Mouse (Mus musculus) ES-E14 (cell line): ENCODE data around the gene Ctnna3. TPM values are rescaled to one million over a fixed set of nuclear protein-coding genes. Genes with fewer than 3 reads are reported as not detected.

Source experiments
- DNase-seq: peaks from one replicate; pipeline ENCODE4 v3.0.0-alpha.2; 2013; ENCODE audit warnings: low read depth, low spot score
- H3K27ac ChIP-seq: 2 replicates; pipeline ENCODE4 v1.5.1; 2012; ENCODE audit warnings: low read depth, mild to moderate bottlenecking, low read length, moderate library complexity, mixed read lengths; ENCODE audit not compliant: poor library complexity, insufficient read depth, severe bottlenecking
- H3K36me3 ChIP-seq: 2 replicates; pipeline ENCODE4 v1.6.1; 2012; ENCODE audit warnings: mild to moderate bottlenecking, low read length, moderate library complexity, mixed read lengths; ENCODE audit not compliant: control insufficient read depth, poor library complexity, insufficient read depth, severe bottlenecking
- H3K4me1 ChIP-seq, 2 experiments: fragments of 150-350 bp in 1 of 2; sonication (generic) in 1 of 2; 2 replicates each; pipeline ENCODE4 v1.6.1; 2012; ENCODE audit warnings: low read length in 2 of 2, mild to moderate bottlenecking in 1 of 2, mixed read lengths in 1 of 2; ENCODE audit not compliant: control insufficient read depth in 2 of 2, insufficient read depth in 2 of 2, poor library complexity in 1 of 2
- H3K4me3 ChIP-seq, 2 experiments: fragments of 150-350 bp in 1 of 2; sonication (generic) in 1 of 2; 2 replicates each; pipeline ENCODE4 v1.5.1; 2012; ENCODE audit warnings: low read length in 2 of 2, low read depth in 1 of 2, mild to moderate bottlenecking in 1 of 2, mixed read lengths in 1 of 2; ENCODE audit not compliant: insufficient read depth in 1 of 2, poor library complexity in 1 of 2, severe bottlenecking in 1 of 2
- H3K9ac ChIP-seq: 2 replicates; pipeline ENCODE4 v1.6.1; 2012; ENCODE audit warnings: low read depth, mild to moderate bottlenecking, low read length, mixed read lengths; ENCODE audit not compliant: poor library complexity, insufficient read depth, severe bottlenecking
- H3K9me3 ChIP-seq: fragments of 150-350 bp; sonication (generic); 2 replicates; pipeline ENCODE4 v1.6.1; 2012; ENCODE audit warnings: low read depth, mild to moderate bottlenecking, low read length; ENCODE audit not compliant: control insufficient read depth, insufficient read depth
- CHD2 ChIP-seq: IDR thresholded peaks from 2 replicates; pipeline ENCODE4 v1.6.1; 2014; ENCODE audit warnings: mild to moderate bottlenecking, low read depth, low read length, inconsistent platforms
- HCFC1 ChIP-seq: IDR thresholded peaks from 2 replicates; pipeline ENCODE4 v1.6.1; 2012; ENCODE audit warnings: low read length, inconsistent platforms, borderline replicate concordance; ENCODE audit not compliant: insufficient read depth
- MAFK ChIP-seq: IDR thresholded peaks from 2 replicates; pipeline ENCODE4 v1.6.1; 2014; ENCODE audit warnings: mild to moderate bottlenecking, low read depth, low read length, inconsistent platforms; ENCODE audit not compliant: insufficient read depth
- ZC3H11A ChIP-seq: IDR thresholded peaks from 2 replicates; pipeline ENCODE4 v1.6.1; 2012; ENCODE audit warnings: low read depth, mild to moderate bottlenecking, inconsistent platforms, low read length, borderline replicate concordance
- ZNF384 ChIP-seq: IDR thresholded peaks from 2 replicates; pipeline ENCODE4 v1.6.1; 2012; ENCODE audit warnings: low read depth, low read length, inconsistent platforms
- in situ Hi-C, 2 experiments: fragments of 600-800 bp; cut with MboI; formaldehyde crosslinking; loops; one replicate each; pipeline ENCODE4 v1.15.1; 2025; ENCODE audit warnings: low sequenced_read_pairs in 2 of 2, inconsistent platforms in 1 of 2; ENCODE audit not compliant: unreplicated experiment in 2 of 2
- total RNA-seq: library from RNA; depleted of rRNA; stranded (reverse); fragments of 300-350 nt; gene quantifications from 2 replicates; pipeline ENCODE4 v1.2.3, GENCODE M21; 2012

Gene Ctnna3
- total RNA-seq, 1 experiment: not detected

DNA sequence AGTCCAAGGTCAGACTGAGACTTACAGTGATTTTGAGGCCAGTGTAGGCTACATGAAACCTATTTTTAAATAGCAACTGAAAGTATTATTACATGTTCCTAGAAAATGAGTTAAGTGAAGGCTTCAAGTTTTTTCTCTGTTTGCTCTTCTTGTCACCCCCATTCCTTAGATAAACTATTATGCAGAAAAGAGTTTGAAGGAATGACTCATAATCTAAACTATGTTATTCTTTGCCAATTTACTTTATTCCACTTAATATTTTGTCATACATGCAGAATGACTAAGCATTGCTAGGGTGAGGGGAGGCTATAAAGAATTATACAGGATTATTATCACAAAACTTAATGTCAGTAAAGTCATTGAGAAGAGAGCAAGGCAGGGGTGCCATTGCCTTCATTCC is 479.0 kb downstream of the Ctnna3 start:
- TF ChIP-seq CHD2 (no peak), MAFK (no peak), ZC3H11A (no peak), HCFC1 (no peak), ZNF384 (no peak)

DNA sequence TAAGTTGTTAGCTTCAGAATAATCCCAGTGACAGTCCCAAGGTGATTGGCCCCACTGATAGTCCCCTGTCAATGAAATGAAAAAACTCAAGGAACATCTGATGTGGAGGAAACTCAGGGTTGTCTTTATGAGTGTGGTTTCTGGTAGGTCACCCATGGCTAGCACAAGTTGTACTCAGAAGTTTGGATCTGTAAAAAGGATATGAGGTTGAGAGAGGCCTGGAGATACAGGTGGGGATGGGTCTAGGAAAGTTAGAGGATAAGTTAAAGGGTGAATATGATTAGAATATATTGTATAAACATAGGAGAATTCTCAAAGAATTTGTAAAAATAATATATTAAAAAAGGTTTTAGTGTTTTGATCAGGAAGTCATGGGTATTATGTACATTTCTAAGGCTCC is 497.4 kb downstream of the Ctnna3 start, which contains the start of gene Gm10118:
TSS of gene Gm10118 (minus strand) at position 101 of the 400 bp plus-strand sequence.
- no peak within 1 kb of the TSS for H3K4me3 ChIP-seq
- TF ChIP-seq ZC3H11A (no peak), CHD2 (no peak), MAFK (no peak)
- no peak within 1 kb of the TSS for H3K9ac ChIP-seq
- DNase-seq: no peak
- H3K36me3 ChIP-seq: no peaks in the 10 kb centered on the region
- no peaks in the 10 kb centered on the region for H3K4me1 ChIP-seq
- H3K9me3 ChIP-seq: no peaks in the 10 kb centered on the region
- H3K27ac ChIP-seq: no peak within 1 kb of the TSS
- in situ Hi-C loops: no loop called here

More for the DNA sequence above, 479.0 kb downstream of the Ctnna3 start:
- Histone ChIP-seq H3K4me1 (no peaks in the 10 kb centered on the region), H3K27ac (no peak overlapping the region), H3K36me3 (no peaks in the 10 kb centered on the region), H3K9ac (no peak overlapping the region), H3K9me3 (no peaks in the 10 kb centered on the region), H3K4me3 (no peak overlapping the region)
- DNase-seq: no peak
- in situ Hi-C loops: no loop called here

DNA sequence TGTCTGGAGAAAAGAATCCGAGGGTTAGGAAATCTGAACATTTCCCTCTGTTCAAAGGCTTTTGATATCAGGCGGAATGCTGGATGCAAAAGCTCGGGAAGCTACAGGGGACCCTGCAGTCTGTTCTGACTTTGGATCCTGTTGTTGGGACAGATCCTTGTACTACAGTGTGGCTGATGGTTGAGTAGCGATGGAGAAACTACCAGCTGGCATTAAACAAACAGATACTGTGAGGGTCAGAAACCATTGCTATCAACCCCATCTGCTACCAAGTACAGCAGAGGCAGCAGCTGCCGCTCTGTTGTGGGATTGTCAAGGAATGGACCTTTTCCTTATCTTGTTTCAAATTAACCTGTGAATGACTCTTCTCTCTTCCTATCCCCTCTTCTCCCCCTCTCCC is 504.0 kb downstream of the Ctnna3 start:
- TF ChIP-seq ZC3H11A (no peak), CHD2 (no peak), ZNF384 (no peak), HCFC1 (no peak), MAFK (no peak)
- H3K27ac ChIP-seq: no peak overlapping the region
- no peaks in the 10 kb centered on the region for H3K4me1 ChIP-seq
- no peaks in the 10 kb centered on the region for H3K36me3 ChIP-seq
- H3K9ac ChIP-seq: no peak overlapping the region
- in situ Hi-C loops: no loop called here
- no peak for DNase-seq
- no peaks in the 10 kb centered on the region for H3K9me3 ChIP-seq
- no peak overlapping the region for H3K4me3 ChIP-seq

DNA sequence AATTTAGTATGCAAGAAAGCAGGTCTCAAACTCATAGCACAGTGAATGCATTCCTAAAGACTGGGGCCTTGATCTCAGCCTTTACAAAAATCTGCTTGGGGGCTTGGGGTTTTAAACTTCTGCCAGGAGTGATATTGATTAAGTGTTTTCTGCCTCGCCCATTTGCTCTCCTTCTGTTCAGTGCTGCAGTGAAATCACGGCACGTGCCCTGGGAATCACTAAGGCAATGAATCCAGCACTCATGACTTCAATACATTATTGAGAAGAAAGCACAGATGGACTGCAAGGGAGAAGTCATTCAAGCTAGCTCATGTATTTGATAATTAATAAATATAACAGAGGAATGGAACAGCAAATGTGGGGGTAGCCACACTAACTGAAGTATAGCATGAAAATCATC is 515.6 kb downstream of the Ctnna3 start:
- Histone ChIP-seq H3K9ac (no peak overlapping the region), H3K27ac (no peak overlapping the region), H3K4me1 (no peaks in the 10 kb centered on the region), H3K4me3 (no peak overlapping the region), H3K9me3 (no peaks in the 10 kb centered on the region), H3K36me3 (no peaks in the 10 kb centered on the region)
- DNase-seq: no peak
- in situ Hi-C loops: no loop called here
- no peak for TF ChIP-seq CHD2

DNA sequence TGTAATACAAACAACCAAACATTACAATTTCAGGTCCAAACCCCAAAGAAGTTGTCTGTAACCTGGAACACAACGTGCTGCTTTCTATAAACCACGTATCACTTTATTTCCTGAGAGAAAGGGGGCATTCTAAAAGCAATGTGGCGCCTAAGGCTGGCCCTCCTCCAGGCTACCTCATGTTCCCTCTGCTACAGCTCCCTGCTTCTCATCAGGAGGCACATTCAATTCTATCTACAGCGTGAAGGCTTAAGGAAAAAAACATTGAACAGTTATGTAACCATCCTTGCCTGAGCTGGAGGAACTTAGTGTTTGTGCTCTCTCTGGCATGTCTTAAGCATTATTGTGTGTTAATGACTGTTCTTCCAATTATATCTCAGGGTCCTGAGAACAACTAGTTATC is 517.4 kb downstream of the Ctnna3 start:
- Histone ChIP-seq H3K4me1 (no peaks in the 10 kb centered on the region), H3K36me3 (no peaks in the 10 kb centered on the region), H3K4me3 (no peak overlapping the region), H3K9ac (no peak overlapping the region), H3K27ac (no peak overlapping the region), H3K9me3 (no peaks in the 10 kb centered on the region)
- in situ Hi-C loops: no loop called here
- no peak for DNase-seq
- TF ChIP-seq ZC3H11A (no peak), ZNF384 (no peak), HCFC1 (no peak), CHD2 (no peak), MAFK (no peak)
